Mouse (Mus musculus): ENCODE data around the gene Tbcc.

DNA sequence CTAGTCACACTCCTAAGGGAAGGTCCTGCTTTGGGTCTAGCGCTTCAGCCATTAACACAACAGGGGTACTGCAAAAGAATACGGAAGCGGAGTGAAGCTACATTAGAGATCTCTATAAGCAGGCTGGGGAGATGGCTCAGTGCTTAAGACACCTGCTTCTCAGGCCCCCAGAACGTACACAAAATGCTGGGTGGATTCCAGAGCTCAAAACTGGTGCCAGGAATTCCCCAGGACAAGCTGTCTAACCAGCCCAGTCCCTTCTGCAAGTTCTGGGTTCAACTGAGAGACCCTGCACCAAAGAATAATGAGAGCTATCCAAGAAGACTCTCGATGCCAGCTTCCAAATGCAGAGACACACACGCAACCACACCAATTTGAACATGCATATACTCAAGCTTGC lies 8.8 kb upstream of the Tbcc start:
- no peak for TF ChIP-seq MAX (IDR thresholded peaks at IDR 0.05)
- no peak for TF ChIP-seq CTCF (IDR thresholded peaks at IDR 0.05; ENCODE audit: control insufficient read depth, insufficient read depth, insufficient read length)
- no peak for TF ChIP-seq MYOD1 (IDR thresholded peaks at IDR 0.05; ENCODE audit: control insufficient read depth, insufficient read length, low read depth)
- TF ChIP-seq USF1 (IDR thresholded peaks at IDR 0.05; ENCODE audit: low read depth) = no peak
- TF ChIP-seq FOSL1 (IDR thresholded peaks at IDR 0.05; ENCODE audit: insufficient read depth, low read length, poor library complexity, severe bottlenecking) = no peak
- no peak for TF ChIP-seq CEBPB (IDR thresholded peaks at IDR 0.05; ENCODE audit: low read depth)
- TF ChIP-seq MYOG (IDR thresholded peaks at IDR 0.05; ENCODE audit: control insufficient read depth, extremely low read depth, insufficient read length) = no peak
